Mouse (Mus musculus): ENCODE measurements at regions not wholly inside any gene's neighbourhood (a gene's known extent, or its start where the extent isn't known, plus 50 kb on each side); places are given as distances from the start of the nearest gene placed in this dataset.

GRCm38 (mm10) chr13:60044876-60045275 is 132.3 kb downstream of the Gas1 start:
- no peaks in the 10 kb centered on the region for H3K4me1 ChIP-seq (ENCODE audit: control insufficient read depth, insufficient read depth, low read length)
- H3K4me3 ChIP-seq (replicated peaks; ENCODE audit: insufficient read depth, low read depth, low read length): no peak overlapping the region
- DNase-seq: no peak
- no peak for TF ChIP-seq CTCF (IDR thresholded peaks at IDR 0.05; ENCODE audit: borderline replicate concordance, insufficient read depth, low read depth, low read length)
- no peak for TF ChIP-seq POLR2A (IDR thresholded peaks at IDR 0.05; ENCODE audit: borderline replicate concordance, insufficient read depth, low read length)
- 17% methylated on average over 6 of the region's 6 CpGs for WGBS
- no peak overlapping the region for H3K27ac ChIP-seq (ENCODE audit: insufficient read depth, low read length)
- H3K27me3 ChIP-seq (ENCODE audit: control insufficient read depth, insufficient read depth, low read length): no peaks in the 10 kb centered on the region

DNA sequence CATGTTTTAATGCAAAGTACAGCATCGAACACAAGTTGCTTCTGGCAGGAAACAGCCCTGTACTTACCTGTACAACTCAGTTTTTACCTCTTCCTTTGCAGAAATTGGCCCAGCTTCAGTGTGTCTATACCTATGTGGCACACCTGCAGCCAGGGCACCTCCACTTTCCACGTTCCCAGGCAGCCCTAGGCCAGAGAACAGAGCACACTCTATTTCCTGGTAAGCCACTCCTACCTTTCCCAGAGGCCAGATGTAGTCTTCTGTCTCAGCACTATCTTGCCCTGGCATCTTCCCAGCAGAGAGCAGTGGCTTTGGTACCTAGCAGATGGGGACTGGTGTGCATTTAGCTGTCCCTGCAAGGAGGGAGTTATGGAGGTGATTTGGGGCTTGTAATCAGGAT is 134.7 kb downstream of the Gas1 start:
- H3K27ac ChIP-seq (ENCODE audit: insufficient read depth, low read length): no peak overlapping the region
- no peak for TF ChIP-seq CTCF (IDR thresholded peaks at IDR 0.05; ENCODE audit: borderline replicate concordance, insufficient read depth, low read depth, low read length)
- TF ChIP-seq POLR2A (IDR thresholded peaks at IDR 0.05; ENCODE audit: borderline replicate concordance, insufficient read depth, low read length): no peak
- H3K27me3 ChIP-seq (ENCODE audit: control insufficient read depth, insufficient read depth, low read length): no peaks in the 10 kb centered on the region
- WGBS: 85% methylated on average over 2 of the region's 2 CpGs
- H3K4me1 ChIP-seq (ENCODE audit: control insufficient read depth, insufficient read depth, low read length): no peaks in the 10 kb centered on the region
- DNase-seq: no peak
- no peak overlapping the region for H3K4me3 ChIP-seq (replicated peaks; ENCODE audit: insufficient read depth, low read depth, low read length)

GRCm38 (mm10) chr13:60035536-60036130 is 141.5 kb downstream of the Gas1 start:
- no peaks in the 10 kb centered on the region for H3K4me1 ChIP-seq (ENCODE audit: control insufficient read depth, insufficient read depth, low read length)
- H3K4me3 ChIP-seq (replicated peaks; ENCODE audit: insufficient read depth, low read depth, low read length): no peak overlapping the region
- H3K27ac ChIP-seq (ENCODE audit: insufficient read depth, low read length): no peak overlapping the region
- no peaks in the 10 kb centered on the region for H3K27me3 ChIP-seq (ENCODE audit: control insufficient read depth, insufficient read depth, low read length)
- 91% methylated on average over 7 of the region's 7 CpGs for WGBS
- TF ChIP-seq POLR2A (IDR thresholded peaks at IDR 0.05; ENCODE audit: borderline replicate concordance, insufficient read depth, low read length) (no peak), CTCF (IDR thresholded peaks at IDR 0.05; ENCODE audit: borderline replicate concordance, insufficient read depth, low read depth, low read length) (no peak)
- no peak for DNase-seq

DNA sequence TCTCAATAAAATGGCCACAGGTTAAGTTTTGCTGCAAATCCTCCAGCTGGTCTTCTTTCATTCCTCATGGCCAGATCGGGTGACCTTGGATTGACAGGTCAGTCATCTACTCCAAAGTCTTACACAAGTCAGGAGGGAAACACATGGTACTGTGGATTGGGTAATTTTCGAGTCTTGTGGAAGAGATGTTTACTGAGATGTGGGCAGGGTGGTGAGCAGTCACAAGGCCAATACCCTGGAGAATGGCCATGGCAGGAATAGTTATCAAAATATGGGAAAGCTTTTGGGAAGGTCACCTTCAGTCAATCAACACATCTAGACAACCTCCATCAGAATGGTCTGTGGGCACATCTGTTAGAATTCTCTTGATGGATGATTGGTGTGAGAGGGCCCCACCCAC is 144.0 kb downstream of the Gas1 start:
- H3K27ac ChIP-seq (ENCODE audit: insufficient read depth, low read length): no peak overlapping the region
- no peak overlapping the region for H3K4me3 ChIP-seq (replicated peaks; ENCODE audit: insufficient read depth, low read depth, low read length)
- no peaks in the 10 kb centered on the region for H3K27me3 ChIP-seq (ENCODE audit: control insufficient read depth, insufficient read depth, low read length)
- 79% methylated on average over 2 of the region's 2 CpGs for WGBS
- no peaks in the 10 kb centered on the region for H3K4me1 ChIP-seq (ENCODE audit: control insufficient read depth, insufficient read depth, low read length)
- TF ChIP-seq CTCF (IDR thresholded peaks at IDR 0.05; ENCODE audit: borderline replicate concordance, insufficient read depth, low read depth, low read length) (no peak), POLR2A (IDR thresholded peaks at IDR 0.05; ENCODE audit: borderline replicate concordance, insufficient read depth, low read length) (no peak)
- DNase-seq: no peak

DNA sequence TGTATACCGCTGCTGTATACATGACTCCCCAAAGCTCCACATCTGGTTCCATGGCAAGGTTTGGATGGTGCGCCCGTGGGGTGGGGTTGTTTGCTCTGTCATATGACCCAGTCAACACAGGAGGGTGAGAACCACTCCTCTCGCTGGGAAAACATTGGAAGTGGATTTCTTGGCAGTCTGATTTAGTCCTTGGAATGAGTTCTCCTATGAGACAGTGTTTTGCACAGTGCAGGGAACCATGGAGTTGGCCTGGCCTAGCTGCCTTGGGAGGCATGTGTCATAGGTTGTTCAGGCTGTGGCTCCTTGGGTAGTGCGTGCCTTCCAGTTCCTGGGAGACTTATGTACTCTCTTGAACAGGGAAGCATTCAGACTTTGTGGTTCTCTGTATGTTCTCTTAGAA is 144.6 kb downstream of the Gas1 start:
- no peaks in the 10 kb centered on the region for H3K4me1 ChIP-seq (ENCODE audit: control insufficient read depth, insufficient read depth, low read length)

GRCm38 (mm10) chr13:60029591-60029990 is 147.6 kb downstream of the Gas1 start:
- no peak for DNase-seq
- TF ChIP-seq CTCF (IDR thresholded peaks at IDR 0.05; ENCODE audit: borderline replicate concordance, insufficient read depth, low read depth, low read length): no peak
- no peak for TF ChIP-seq POLR2A (IDR thresholded peaks at IDR 0.05; ENCODE audit: borderline replicate concordance, insufficient read depth, low read length)
- Histone ChIP-seq H3K27me3 (ENCODE audit: control insufficient read depth, insufficient read depth, low read length) (no peaks in the 10 kb centered on the region), H3K27ac (ENCODE audit: insufficient read depth, low read length) (no peak overlapping the region), H3K4me3 (replicated peaks; ENCODE audit: insufficient read depth, low read depth, low read length) (no peak overlapping the region), H3K4me1 (ENCODE audit: control insufficient read depth, insufficient read depth, low read length) (no peaks in the 10 kb centered on the region)
- 18% methylated on average over 9 of the region's 9 CpGs for WGBS

More for the DNA sequence above, 144.6 kb downstream of the Gas1 start:
- no peak overlapping the region for H3K4me3 ChIP-seq (replicated peaks; ENCODE audit: insufficient read depth, low read depth, low read length)
- H3K27me3 ChIP-seq (ENCODE audit: control insufficient read depth, insufficient read depth, low read length): no peaks in the 10 kb centered on the region
- no peak for TF ChIP-seq CTCF (IDR thresholded peaks at IDR 0.05; ENCODE audit: borderline replicate concordance, insufficient read depth, low read depth, low read length)
- TF ChIP-seq POLR2A (IDR thresholded peaks at IDR 0.05; ENCODE audit: borderline replicate concordance, insufficient read depth, low read length): no peak
- no peak for DNase-seq
- H3K27ac ChIP-seq (ENCODE audit: insufficient read depth, low read length): no peak overlapping the region
- WGBS: 82% methylated on average over 5 of the region's 5 CpGs

DNA sequence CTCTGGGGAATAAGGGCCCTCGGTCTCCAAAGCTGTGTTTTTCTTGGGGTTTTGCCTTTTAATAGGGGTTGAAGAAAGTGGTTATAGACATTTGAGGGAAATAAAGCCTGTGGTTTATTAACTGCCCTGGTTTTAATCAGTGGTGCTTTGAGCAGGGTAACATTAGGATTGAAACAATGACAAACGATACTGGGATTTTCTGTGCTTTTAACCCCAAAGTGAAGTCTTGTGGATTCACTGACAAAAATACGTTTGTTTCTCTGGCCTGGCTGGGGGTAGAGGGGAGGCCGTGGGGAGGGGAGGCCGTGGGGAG is 157.0 kb downstream of the Gas1 start:
- WGBS: 32% methylated on average over 5 of the region's 5 CpGs
- Histone ChIP-seq H3K4me1 (ENCODE audit: control insufficient read depth, insufficient read depth, low read length) (no peaks in the 10 kb centered on the region), H3K4me3 (replicated peaks; ENCODE audit: insufficient read depth, low read depth, low read length) (no peak overlapping the region), H3K27me3 (ENCODE audit: control insufficient read depth, insufficient read depth, low read length) (no peaks in the 10 kb centered on the region), H3K27ac (ENCODE audit: insufficient read depth, low read length) (no peak overlapping the region)
- no peak for TF ChIP-seq CTCF (IDR thresholded peaks at IDR 0.05; ENCODE audit: borderline replicate concordance, insufficient read depth, low read depth, low read length)
- no peak for DNase-seq

GRCm38 (mm10) chr13:60019291-60020174 is 157.6 kb downstream of the Gas1 start:
- 19% methylated on average over 13 of the region's 13 CpGs for WGBS
- Histone ChIP-seq H3K4me1 (ENCODE audit: control insufficient read depth, insufficient read depth, low read length) (no peaks in the 10 kb centered on the region), H3K4me3 (replicated peaks; ENCODE audit: insufficient read depth, low read depth, low read length) (no peak overlapping the region), H3K27me3 (ENCODE audit: control insufficient read depth, insufficient read depth, low read length) (no peaks in the 10 kb centered on the region), H3K27ac (ENCODE audit: insufficient read depth, low read length) (no peak overlapping the region)
- no peak for DNase-seq
- TF ChIP-seq POLR2A (IDR thresholded peaks at IDR 0.05; ENCODE audit: borderline replicate concordance, insufficient read depth, low read length) (no peak), CTCF (IDR thresholded peaks at IDR 0.05; ENCODE audit: borderline replicate concordance, insufficient read depth, low read depth, low read length) (no peak)
